Mouse (Mus musculus) testis, adult 2 months (tissue): ENCODE measurements at regions not wholly inside any gene's neighbourhood (a gene's known extent, or its start where the extent isn't known, plus 50 kb on each side); places are given as distances from the start of the nearest gene placed in this dataset.

Experiments used
- CTCF ChIP-seq: fragments of 200-500 bp; IDR thresholded peaks from 2 replicates; pipeline ENCODE4 v1.5.1; 2012; ENCODE audit warnings: low read depth, mild to moderate bottlenecking, inconsistent platforms, low read length, moderate library complexity; ENCODE audit not compliant: control insufficient read depth, insufficient read depth, insufficient replicate concordance
- POLR2A ChIP-seq: fragments of 200-500 bp; IDR thresholded peaks from 2 replicates; pipeline ENCODE4 v1.6.1; 2012; ENCODE audit warnings: low read depth, mild to moderate bottlenecking, inconsistent platforms, low read length, moderate library complexity; ENCODE audit not compliant: control insufficient read depth

DNA sequence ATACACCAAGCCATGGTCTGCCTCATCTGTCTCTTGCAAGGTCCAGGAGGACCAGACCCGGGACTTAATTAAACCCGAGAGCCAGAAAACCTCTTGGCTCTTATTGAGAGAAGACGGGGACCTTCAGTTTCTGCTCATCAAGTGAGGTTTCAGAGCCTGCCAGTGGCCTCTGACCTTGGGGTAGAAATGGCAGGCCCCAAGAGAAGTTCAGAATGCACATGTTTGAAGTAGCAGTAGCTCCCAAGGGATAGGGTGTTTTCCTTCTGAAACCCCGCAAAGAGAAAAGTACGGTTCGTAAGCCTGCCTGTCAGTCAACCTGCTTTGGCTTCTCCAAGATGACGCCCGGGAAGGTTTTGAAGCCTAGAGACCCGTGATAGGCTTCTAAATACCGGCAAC is 93.7 kb upstream of the Gpr12 start:
- TF ChIP-seq CTCF: no peak
- TF ChIP-seq POLR2A: no peak
